Mouse (Mus musculus) cerebellum, adult 2 months (tissue): ENCODE measurements around the gene Hist1h2bc.

ENCODE experiments used
- CTCF ChIP-seq: fragments of 200-500 bp; IDR thresholded peaks from 2 replicates; pipeline ENCODE4 v1.5.1; 2011; ENCODE audit warnings: low read depth, mild to moderate bottlenecking, control low read depth, low read length, moderate library complexity, borderline replicate concordance; ENCODE audit not compliant: insufficient read depth
- POLR2A ChIP-seq: fragments of 200-500 bp; IDR thresholded peaks from 2 replicates; pipeline ENCODE4 v1.6.1; 2011; ENCODE audit warnings: low read length, control low read depth, borderline replicate concordance; ENCODE audit not compliant: insufficient read depth

- TF ChIP-seq CTCF (no peak), POLR2A (no peak)
Observed at GRCm38 (mm10) chr13:23694956-23695355, 11.0 kb downstream of the Hist1h2bc start.
